Mouse (Mus musculus): Measurements from ENCODE around the gene Carns1. TPM values are rescaled to one million over a fixed set of nuclear protein-coding genes. Genes with fewer than 3 reads are reported as not detected.

The Carns1 gene
- total RNA-seq, 2 experiments from 2014 or later: 26.0 to 26.2 TPM

- intact Hi-C loops (cut with DNase I): no loop called here
- DNase-seq: no peak
Observed at GRCm38 (mm10) chr19:4153232-4153654, 22.0 kb downstream of the Carns1 start, which contains the start of gene Ptprcap. Gene Ptprcap, plus strand, starts transcription at chr19:4153604.

DNA sequence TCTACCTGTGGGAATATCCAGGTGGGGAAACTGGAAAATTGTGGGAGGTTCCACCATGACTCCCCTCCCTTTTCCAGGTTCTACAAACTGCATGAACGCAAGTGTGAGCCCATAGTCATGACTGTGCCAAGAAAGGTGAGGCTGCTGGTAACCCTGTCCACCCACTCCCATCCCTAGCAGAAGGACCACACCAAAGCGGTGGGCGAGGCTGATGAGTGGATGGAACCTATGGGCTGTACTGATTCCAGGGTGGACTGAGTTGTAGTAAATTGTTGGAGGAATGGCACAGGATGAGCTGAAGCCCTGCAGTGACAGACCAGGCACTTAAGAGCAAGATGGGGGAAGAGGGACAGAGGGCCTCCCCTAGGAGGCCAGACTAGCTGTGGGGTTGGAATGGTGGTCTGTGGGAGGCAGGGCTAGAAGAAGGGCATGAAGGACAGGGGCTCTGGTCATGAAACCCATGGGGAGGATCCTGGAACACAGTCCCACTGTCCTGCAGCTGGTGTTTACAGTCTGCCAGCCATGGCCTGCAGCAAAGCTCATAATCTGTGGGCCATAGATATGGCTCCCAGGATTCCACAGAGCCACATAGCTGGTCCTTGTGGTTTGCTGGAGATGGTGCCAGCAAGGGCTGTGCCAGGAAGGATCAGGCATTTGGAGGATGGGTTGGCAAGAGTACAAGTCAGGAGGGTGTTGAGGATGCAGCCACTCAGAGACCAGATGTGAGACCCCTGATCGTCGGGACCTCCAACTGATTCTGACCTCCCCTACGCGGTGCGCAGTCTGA is 22.6 kb downstream of the Carns1 start:
- DNase-seq: no peak
- intact Hi-C loops (cut with DNase I): no loop called here

DNA sequence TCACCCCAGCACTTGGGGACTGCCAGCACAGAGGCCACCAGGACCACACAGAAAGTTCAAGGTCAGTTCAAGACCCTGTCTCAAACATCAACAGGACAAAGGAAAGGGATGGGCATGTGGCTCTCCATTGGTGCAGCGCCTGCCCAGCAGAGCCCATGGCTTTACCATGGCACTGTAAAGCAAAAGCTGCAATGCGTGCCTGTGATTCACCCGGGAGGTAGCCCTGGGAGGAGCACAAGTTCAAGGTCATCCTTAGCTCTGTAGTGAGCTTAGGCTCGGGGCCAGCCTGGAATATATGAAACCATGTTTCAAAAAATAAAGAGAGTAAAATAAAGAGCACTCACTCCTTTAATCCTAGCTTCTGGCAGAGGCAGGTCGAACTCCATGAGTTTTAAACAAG is 23.4 kb downstream of the Carns1 start:
- intact Hi-C loops (cut with DNase I): no loop called here
- DNase-seq: no peak

DNA sequence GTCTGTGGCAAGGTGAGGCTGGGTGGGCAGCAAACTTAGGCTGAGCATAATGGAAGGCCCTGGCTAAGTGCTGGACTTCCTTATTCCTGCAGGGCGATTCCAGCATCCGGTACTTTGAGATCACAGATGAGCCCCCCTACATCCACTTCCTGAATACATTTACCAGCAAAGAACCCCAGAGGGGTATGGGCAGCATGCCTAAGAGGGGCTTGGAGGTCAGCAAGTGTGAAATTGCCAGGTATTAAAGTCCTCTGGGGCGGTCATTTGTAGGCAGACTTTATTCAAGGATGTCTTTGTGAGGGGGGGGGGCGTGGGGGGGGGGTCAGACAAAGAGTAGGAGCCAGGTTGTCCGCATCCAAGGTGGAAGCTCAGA is 23.8 kb downstream of the Carns1 start:
- intact Hi-C loops (cut with DNase I): no loop called here
- no peak for DNase-seq

GRCm38 (mm10) chr19:4150567-4151487 is 24.5 kb downstream of the Carns1 start:
- DNase-seq: no peak
- intact Hi-C loops (cut with DNase I): no loop called here

GRCm38 (mm10) chr19:4149764-4150461 is 25.4 kb downstream of the Carns1 start:
- no peak for DNase-seq
- intact Hi-C loops (cut with DNase I): no loop called here

GRCm38 (mm10) chr19:4149283-4149682 is 26.0 kb downstream of the Carns1 start:
- no peak for DNase-seq
- intact Hi-C loops (cut with DNase I): no loop called here

- intact Hi-C loops (cut with DNase I): no loop called here
- no peak for DNase-seq
Observed at GRCm38 (mm10) chr19:4148819-4149218, 26.5 kb downstream of the Carns1 start.

- peak; percentile 97 to 98 for DNase-seq
- intact Hi-C loops (cut with DNase I): no loop called here
Observed at GRCm38 (mm10) chr19:4148491-4148806, 26.8 kb downstream of the Carns1 start, which contains the start of gene Coro1b. Gene Coro1b, plus strand, starts transcription at chr19:4148619.

DNA sequence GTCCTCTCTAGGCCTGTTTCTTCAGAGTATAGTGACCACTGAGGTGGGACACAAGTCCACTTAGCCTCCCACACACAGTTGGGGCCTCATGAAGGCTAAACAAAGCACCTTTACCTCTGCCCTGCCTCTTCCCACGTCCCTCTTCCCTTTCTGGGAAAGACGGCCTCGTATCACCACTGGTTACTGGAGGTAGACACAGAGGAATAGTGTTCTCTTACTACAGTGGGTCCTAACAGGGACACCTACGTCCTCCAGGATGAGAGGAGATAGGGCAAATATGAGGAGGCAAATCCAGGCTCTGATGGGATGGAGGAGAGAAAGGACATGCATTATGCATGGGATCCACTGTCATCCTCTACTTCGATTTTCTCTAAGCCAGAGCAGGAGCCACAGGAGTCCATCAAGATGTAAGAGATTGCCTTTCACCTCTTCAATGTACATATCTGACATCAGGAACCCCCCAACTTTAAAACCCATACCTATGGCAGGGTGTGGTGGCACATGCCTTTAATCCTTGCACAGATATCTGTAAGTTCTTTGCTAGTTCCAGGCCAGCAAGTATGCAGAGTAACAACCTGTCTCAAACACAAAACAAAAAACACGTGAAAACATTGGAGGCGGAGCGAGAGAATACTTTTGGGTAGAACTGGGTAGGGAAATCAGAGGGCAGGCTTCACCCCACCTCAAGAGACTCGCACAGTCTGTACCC is 27.3 kb downstream of the Carns1 start:
- intact Hi-C loops (cut with DNase I): no loop called here

GRCm38 (mm10) chr19:4147022-4147405 is 28.3 kb downstream of the Carns1 start:
- DNase-seq: no peak
- intact Hi-C loops (cut with DNase I): no loop called here

More for the DNA sequence above, 27.3 kb downstream of the Carns1 start:
- DNase-seq: no peak

DNA sequence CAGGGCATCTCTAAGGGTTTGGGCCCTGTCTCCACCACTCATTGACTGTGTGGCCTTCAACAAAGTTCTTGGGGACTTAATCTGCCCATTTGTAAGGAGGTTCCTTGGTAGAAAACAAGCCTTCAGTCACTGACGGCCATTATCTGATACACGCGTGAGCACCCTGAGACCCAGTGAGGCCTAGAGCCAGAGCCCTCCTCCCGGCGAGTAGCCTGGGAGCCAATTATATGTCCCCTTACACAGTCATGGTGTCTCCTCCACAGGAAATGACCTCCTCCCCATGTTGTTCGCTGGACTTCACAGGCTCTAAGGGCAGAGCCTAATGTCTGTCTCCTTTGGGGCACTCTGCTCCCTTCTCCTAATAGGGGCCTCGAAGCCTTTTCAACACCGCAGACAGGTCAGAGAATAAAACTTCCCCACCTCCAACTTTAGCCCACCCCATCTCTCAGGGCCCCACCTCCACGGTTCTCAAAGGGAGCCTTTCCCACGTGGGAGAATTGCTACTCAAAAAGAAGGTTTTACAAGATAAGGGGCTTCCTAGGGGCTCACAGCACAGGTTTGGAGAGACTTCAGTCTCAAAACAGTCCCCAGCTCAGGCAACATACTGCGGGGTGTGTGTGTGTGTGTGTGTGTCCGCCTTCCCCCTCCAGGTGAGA is 28.8 kb downstream of the Carns1 start:
- intact Hi-C loops (cut with DNase I): no loop called here
- no peak for DNase-seq

- intact Hi-C loops (cut with DNase I): no loop called here
- DNase-seq: no peak
Observed at GRCm38 (mm10) chr19:4145936-4146335, 29.3 kb downstream of the Carns1 start.

GRCm38 (mm10) chr19:4144550-4145498 is 30.5 kb downstream of the Carns1 start:
- DNase-seq: no peak
- intact Hi-C loops (cut with DNase I): no loop called here

- intact Hi-C loops (cut with DNase I): no loop called here
- no peak for DNase-seq
Observed at GRCm38 (mm10) chr19:4143759-4144268, 31.5 kb downstream of the Carns1 start, which contains the start of gene Cabp4. Gene Cabp4, minus strand, starts transcription at chr19:4144033.

DNA sequence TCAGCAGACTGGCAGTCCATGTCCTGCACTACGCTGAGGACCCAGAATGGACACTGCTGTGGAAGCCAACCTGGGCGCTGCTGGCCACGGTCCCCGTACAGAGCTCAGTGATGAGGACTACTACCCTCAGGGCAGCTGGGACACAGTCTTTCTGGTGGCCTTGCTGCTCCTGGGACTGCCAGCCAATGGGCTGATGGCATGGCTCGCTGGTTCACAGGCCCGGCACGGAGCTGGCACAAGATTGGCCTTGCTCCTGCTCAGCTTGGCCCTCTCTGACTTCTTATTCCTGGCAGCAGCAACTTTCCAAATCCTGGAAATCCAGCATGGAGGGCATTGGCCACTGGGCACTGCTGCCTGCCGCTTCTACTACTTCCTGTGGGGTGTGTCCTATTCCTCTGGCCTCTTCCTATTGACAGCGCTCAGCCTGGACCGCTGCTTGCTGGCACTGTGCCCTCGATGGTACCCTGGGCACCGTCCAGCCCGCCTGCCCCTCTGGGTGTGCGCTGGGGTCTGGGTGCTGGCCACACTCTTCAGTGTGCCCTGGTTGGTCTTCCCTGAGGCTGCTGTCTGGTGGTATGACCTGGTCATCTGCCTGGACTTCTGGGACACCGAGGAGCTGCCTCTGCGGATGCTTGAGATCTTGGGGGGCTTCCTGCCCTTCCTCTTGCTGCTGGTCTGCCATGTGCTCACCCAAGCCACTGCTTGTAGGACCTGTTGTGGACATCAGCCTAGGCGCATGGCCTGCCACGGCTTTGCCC is 32.7 kb downstream of the Carns1 start:
- DNase-seq: no peak
- intact Hi-C loops (cut with DNase I): no loop called here

DNA sequence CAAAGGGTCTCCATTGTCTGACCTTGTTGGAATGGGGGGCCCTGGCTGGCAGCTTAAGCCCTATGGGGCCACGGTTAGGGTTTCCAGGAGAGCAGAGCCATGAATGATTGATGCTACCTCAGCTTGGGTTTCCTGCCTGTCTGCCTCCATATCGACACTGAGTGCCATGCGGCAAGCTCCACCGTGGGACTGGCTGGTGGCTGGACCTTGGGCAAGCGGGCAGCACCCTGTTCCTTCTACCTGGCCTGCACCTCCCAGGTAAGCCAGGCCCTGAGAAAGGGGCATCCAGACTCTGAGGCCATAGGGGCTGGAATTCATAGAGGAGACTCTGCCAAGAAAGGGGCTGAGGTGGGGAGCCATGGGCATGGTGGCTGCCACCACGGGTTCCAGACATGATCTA is 35.1 kb downstream of the Carns1 start:
- intact Hi-C loops (cut with DNase I): no loop called here
- no peak for DNase-seq

DNA sequence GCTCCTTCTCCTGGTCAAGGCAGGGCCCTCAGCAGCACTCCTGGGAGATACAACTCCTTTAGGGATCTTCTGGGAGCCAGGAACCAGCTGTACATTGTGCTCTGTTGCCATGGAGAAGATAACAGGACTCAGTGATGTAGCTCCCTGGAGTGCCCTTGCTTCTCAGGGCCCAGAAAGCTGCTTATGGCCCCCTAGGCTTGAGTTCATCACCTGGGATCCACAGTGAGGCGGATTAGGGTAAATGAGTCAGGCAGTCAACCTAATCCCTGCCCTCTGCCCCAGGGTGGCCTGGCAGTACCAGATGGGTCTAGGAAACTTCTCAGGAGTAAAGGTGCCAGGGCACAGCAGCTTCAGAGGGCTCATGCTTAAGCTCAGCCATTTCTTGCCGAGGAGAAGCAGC is 35.8 kb downstream of the Carns1 start, which contains the start of gene Gpr152:
Gene Gpr152 (plus strand): TSS at position 342 of the 400 bp plus-strand sequence.
- intact Hi-C loops (cut with DNase I): loop anchor here (5.0 kb wide), 1 partner anchor 42 kb away; the partner anchor contains the start of genes Cdk2ap2 and Pitpnm1
- no peak for DNase-seq

All from gastrocnemius, postnatal 36 days (tissue).